Mouse (Mus musculus): ENCODE data around the gene Ptpre. TPM values are rescaled to one million over a fixed set of nuclear protein-coding genes. Genes with fewer than 3 reads are reported as not detected.

Ptpre gene
- polyA plus RNA-seq, 1 experiment from 2014 or later: 3.1 TPM

GRCm38 (mm10) chr7:135602881-135603523, 65.7 kb downstream of the Ptpre start:
- H3K27me3 ChIP-seq (ENCODE audit: control insufficient read depth, insufficient read depth, low read length): no peaks in the 10 kb centered on the region
- H3K36me3 ChIP-seq (ENCODE audit: control insufficient read depth, insufficient read depth): no peaks in the 10 kb centered on the region
- no peak overlapping the region for H3K9ac ChIP-seq (ENCODE audit: low read length)
- ATAC-seq (replicated peaks; ENCODE audit: extremely low read depth, insufficient read depth, low FRiP score): no peak
- no peak overlapping the region for H3K4me3 ChIP-seq (ENCODE audit: low read length)
- no peaks in the 10 kb centered on the region for H3K9me3 ChIP-seq (replicated peaks; ENCODE audit: control insufficient read depth, low read length)
- peaks cover 35% of the 10 kb centered on the region for H3K4me1 ChIP-seq (ENCODE audit: control insufficient read depth, insufficient read depth, low read length)
- H3K27ac ChIP-seq (ENCODE audit: low read length): peak overlapping the region; percentile 51
- H3K4me2 ChIP-seq (ENCODE audit: low read depth, low read length): no peak overlapping the region
- 38% methylated on average over 5 of the region's 5 CpGs for whole genome bisulfite sequencing

- WGBS: 25% methylated on average over 15 of the region's 15 CpGs
- Histone ChIP-seq H3K9me3 (replicated peaks; ENCODE audit: control insufficient read depth, low read length) (no peaks in the 10 kb centered on the region), H3K4me1 (ENCODE audit: control insufficient read depth, insufficient read depth, low read length) (peaks cover 37% of the 10 kb centered on the region), H3K36me3 (ENCODE audit: control insufficient read depth, insufficient read depth) (no peaks in the 10 kb centered on the region), H3K4me3 (ENCODE audit: low read length) (peak overlapping the region; percentile 31), H3K4me2 (ENCODE audit: low read depth, low read length) (peak overlapping the region; percentile 54), H3K27me3 (ENCODE audit: control insufficient read depth, insufficient read depth, low read length) (no peaks in the 10 kb centered on the region), H3K27ac (ENCODE audit: low read length) (peak overlapping the region; percentile 77), H3K9ac (ENCODE audit: low read length) (peak overlapping the region; percentile 12)
- peak; percentile 76 for ATAC-seq (replicated peaks; ENCODE audit: extremely low read depth, insufficient read depth, low FRiP score)
Measured at GRCm38 (mm10) chr7:135605002-135605803, 67.9 kb downstream of the Ptpre start.

GRCm38 (mm10) chr7:135605804-135606072, 68.5 kb downstream of the Ptpre start:
- WGBS: 68% methylated on average over 6 of the region's 6 CpGs
- H3K4me2 ChIP-seq (ENCODE audit: low read depth, low read length): no peak overlapping the region
- no peak overlapping the region for H3K9ac ChIP-seq (ENCODE audit: low read length)

GRCm38 (mm10) chr7:135608208-135608607, 70.9 kb downstream of the Ptpre start:
- H3K4me3 ChIP-seq (ENCODE audit: low read length): no peak overlapping the region
- no peak for ATAC-seq (replicated peaks; ENCODE audit: extremely low read depth, insufficient read depth, low FRiP score)
- H3K36me3 ChIP-seq (ENCODE audit: control insufficient read depth, insufficient read depth): no peaks in the 10 kb centered on the region
- H3K9me3 ChIP-seq (replicated peaks; ENCODE audit: control insufficient read depth, low read length): no peaks in the 10 kb centered on the region
- H3K9ac ChIP-seq (ENCODE audit: low read length): no peak overlapping the region
- H3K4me1 ChIP-seq (ENCODE audit: control insufficient read depth, insufficient read depth, low read length): peaks cover 25% of the 10 kb centered on the region
- H3K27me3 ChIP-seq (ENCODE audit: control insufficient read depth, insufficient read depth, low read length): no peaks in the 10 kb centered on the region
- 50% methylated on average over 4 of the region's 4 CpGs for WGBS
- H3K27ac ChIP-seq (ENCODE audit: low read length): peak overlapping the region; percentile 67; the same call in 1 of the 2 replicates
- no peak overlapping the region for H3K4me2 ChIP-seq (ENCODE audit: low read depth, low read length)

More at GRCm38 (mm10) chr7:135605804-135606072, 68.5 kb downstream of the Ptpre start:
- Histone ChIP-seq H3K27ac (ENCODE audit: low read length) (peak overlapping the region; percentile 77), H3K4me1 (ENCODE audit: control insufficient read depth, insufficient read depth, low read length) (peaks cover 37% of the 10 kb centered on the region), H3K9me3 (replicated peaks; ENCODE audit: control insufficient read depth, low read length) (no peaks in the 10 kb centered on the region), H3K4me3 (ENCODE audit: low read length) (no peak overlapping the region), H3K36me3 (ENCODE audit: control insufficient read depth, insufficient read depth) (no peaks in the 10 kb centered on the region), H3K27me3 (ENCODE audit: control insufficient read depth, insufficient read depth, low read length) (no peaks in the 10 kb centered on the region)
- no peak for ATAC-seq (replicated peaks; ENCODE audit: extremely low read depth, insufficient read depth, low FRiP score)

- Histone ChIP-seq H3K9me3 (replicated peaks; ENCODE audit: control insufficient read depth, low read length) (no peaks in the 10 kb centered on the region), H3K27me3 (ENCODE audit: control insufficient read depth, insufficient read depth, low read length) (no peaks in the 10 kb centered on the region), H3K36me3 (ENCODE audit: control insufficient read depth, insufficient read depth) (no peaks in the 10 kb centered on the region), H3K9ac (ENCODE audit: low read length) (no peak overlapping the region), H3K27ac (ENCODE audit: low read length) (peak overlapping the region; percentile 67), H3K4me3 (ENCODE audit: low read length) (no peak overlapping the region), H3K4me2 (ENCODE audit: low read depth, low read length) (no peak overlapping the region), H3K4me1 (ENCODE audit: control insufficient read depth, insufficient read depth, low read length) (peaks cover 23% of the 10 kb centered on the region)
- ATAC-seq (replicated peaks; ENCODE audit: extremely low read depth, insufficient read depth, low FRiP score): no peak
- 42% methylated on average over 3 of the region's 3 CpGs for WGBS
Measured at GRCm38 (mm10) chr7:135609028-135609427, 71.7 kb downstream of the Ptpre start.

- 23% methylated on average over 7 of the region's 7 CpGs for WGBS
- Histone ChIP-seq H3K4me2 (ENCODE audit: low read depth, low read length) (peak overlapping the region; percentile 37), H3K4me1 (ENCODE audit: control insufficient read depth, insufficient read depth, low read length) (peaks cover 23% of the 10 kb centered on the region), H3K9ac (ENCODE audit: low read length) (no peak overlapping the region; the same call in 1 of the 2 replicates), H3K27ac (ENCODE audit: low read length) (peak overlapping the region; percentile 72), H3K4me3 (ENCODE audit: low read length) (no peak overlapping the region), H3K36me3 (ENCODE audit: control insufficient read depth, insufficient read depth) (no peaks in the 10 kb centered on the region), H3K9me3 (replicated peaks; ENCODE audit: control insufficient read depth, low read length) (no peaks in the 10 kb centered on the region), H3K27me3 (ENCODE audit: control insufficient read depth, insufficient read depth, low read length) (no peaks in the 10 kb centered on the region)
- no peak for ATAC-seq (replicated peaks; ENCODE audit: extremely low read depth, insufficient read depth, low FRiP score)
Measured at GRCm38 (mm10) chr7:135609655-135610054, 72.4 kb downstream of the Ptpre start.

GRCm38 (mm10) chr7:135612276-135612675, 75.0 kb downstream of the Ptpre start:
- no peak overlapping the region for H3K4me3 ChIP-seq (ENCODE audit: low read length)
- ATAC-seq (replicated peaks; ENCODE audit: extremely low read depth, insufficient read depth, low FRiP score): no peak
- H3K9ac ChIP-seq (ENCODE audit: low read length): no peak overlapping the region
- no peaks in the 10 kb centered on the region for H3K9me3 ChIP-seq (replicated peaks; ENCODE audit: control insufficient read depth, low read length)
- no peak overlapping the region for H3K4me2 ChIP-seq (ENCODE audit: low read depth, low read length)
- H3K4me1 ChIP-seq (ENCODE audit: control insufficient read depth, insufficient read depth, low read length): peaks cover 14% of the 10 kb centered on the region
- WGBS: 81% methylated on average over 16 of the region's 16 CpGs
- no peaks in the 10 kb centered on the region for H3K36me3 ChIP-seq (ENCODE audit: control insufficient read depth, insufficient read depth)
- no peaks in the 10 kb centered on the region for H3K27me3 ChIP-seq (ENCODE audit: control insufficient read depth, insufficient read depth, low read length)
- H3K27ac ChIP-seq (ENCODE audit: low read length): no peak overlapping the region

GRCm38 (mm10) chr7:135612801-135613200, 75.5 kb downstream of the Ptpre start:
- no peaks in the 10 kb centered on the region for H3K27me3 ChIP-seq (ENCODE audit: control insufficient read depth, insufficient read depth, low read length)
- WGBS: 67% methylated on average over 7 of the region's 7 CpGs
- H3K36me3 ChIP-seq (ENCODE audit: control insufficient read depth, insufficient read depth): no peaks in the 10 kb centered on the region
- H3K9me3 ChIP-seq (replicated peaks; ENCODE audit: control insufficient read depth, low read length): no peaks in the 10 kb centered on the region
- no peak for ATAC-seq (replicated peaks; ENCODE audit: extremely low read depth, insufficient read depth, low FRiP score)
- no peak overlapping the region for H3K4me2 ChIP-seq (ENCODE audit: low read depth, low read length)
- peaks cover 14% of the 10 kb centered on the region for H3K4me1 ChIP-seq (ENCODE audit: control insufficient read depth, insufficient read depth, low read length)
- no peak overlapping the region for H3K4me3 ChIP-seq (ENCODE audit: low read length)
- H3K9ac ChIP-seq (ENCODE audit: low read length): no peak overlapping the region
- H3K27ac ChIP-seq (ENCODE audit: low read length): no peak overlapping the region

GRCm38 (mm10) chr7:135613380-135613779, 76.1 kb downstream of the Ptpre start:
- Histone ChIP-seq H3K9me3 (replicated peaks; ENCODE audit: control insufficient read depth, low read length) (no peaks in the 10 kb centered on the region), H3K27me3 (ENCODE audit: control insufficient read depth, insufficient read depth, low read length) (no peaks in the 10 kb centered on the region), H3K36me3 (ENCODE audit: control insufficient read depth, insufficient read depth) (no peaks in the 10 kb centered on the region), H3K9ac (ENCODE audit: low read length) (no peak overlapping the region), H3K4me1 (ENCODE audit: control insufficient read depth, insufficient read depth, low read length) (peaks cover 14% of the 10 kb centered on the region), H3K27ac (ENCODE audit: low read length) (no peak overlapping the region), H3K4me3 (ENCODE audit: low read length) (no peak overlapping the region), H3K4me2 (ENCODE audit: low read depth, low read length) (no peak overlapping the region)
- no peak for ATAC-seq (replicated peaks; ENCODE audit: extremely low read depth, insufficient read depth, low FRiP score)
- WGBS: 90% methylated on average over 3 of the region's 3 CpGs

All from heart, embryonic 16.5 days (tissue).